Mouse (Mus musculus) effector memory CD4-positive, alpha-beta T cell, adult 7 months (primary cell): ENCODE results near the gene Xpo4. TPM values are rescaled to one million over a fixed set of nuclear protein-coding genes. Genes with fewer than 3 reads are reported as not detected.

Experiments used
- polyA plus RNA-seq: library from polyadenylated mRNA; unstranded; fragments of 100-300 nt; shearing (Covaris generic); gene quantifications from one replicate; pipeline ENCODE4 v1.2.1, GENCODE M21; 2017

Xpo4 gene
- polyA plus RNA-seq: 39.6 TPM

DNA sequence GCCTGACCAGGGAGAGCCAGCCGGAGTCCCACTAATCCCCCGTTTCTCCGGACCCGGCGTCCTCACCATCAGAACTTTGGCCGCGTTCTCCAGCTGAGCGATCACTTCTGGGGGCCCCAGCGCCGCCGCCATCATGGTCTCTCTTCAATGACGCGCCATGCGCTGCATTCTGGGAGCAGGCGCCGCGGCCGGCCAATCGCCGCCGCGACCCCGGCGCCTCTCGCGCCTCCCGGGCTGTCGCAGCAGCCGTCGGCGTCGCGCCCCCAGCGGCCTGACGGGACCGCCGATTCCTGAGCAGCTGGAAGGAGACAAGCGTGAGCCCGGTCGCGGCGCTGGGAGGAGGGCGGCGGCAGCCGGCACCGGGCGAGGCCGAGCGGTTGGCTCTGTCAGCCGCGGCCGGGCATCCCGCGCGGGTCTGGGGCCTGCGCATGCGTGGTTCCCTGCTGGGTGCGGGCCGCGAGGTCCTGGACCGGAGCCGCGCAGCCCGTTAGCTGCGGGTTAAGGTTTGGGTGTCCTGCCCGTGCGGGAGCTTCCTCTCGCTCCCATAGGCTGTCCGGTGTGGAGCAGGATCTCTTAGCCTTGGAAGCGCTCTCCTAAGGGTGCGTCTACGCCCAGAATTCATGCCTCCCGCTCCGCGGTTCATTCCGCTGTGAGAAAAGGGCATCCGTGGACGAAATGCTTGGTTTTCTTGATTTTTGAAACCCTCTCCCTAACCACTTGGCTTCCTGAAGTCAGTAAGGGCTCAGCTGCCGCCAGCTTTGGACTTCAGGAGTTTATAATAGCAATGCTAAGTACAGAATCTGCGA lies at the start of gene Xpo4:
Gene Xpo4 (minus strand): TSS at position 609 of the 806 bp plus-strand sequence.

GRCm38 (mm10) chr14:57571155-57572133 lies 93.8 kb downstream of the Xpo4 start, which contains the start of gene Eef1akmt1:
Gene Eef1akmt1 (minus strand): TSS chr14:57571612.

Other genes starting within 250 kb of the Xpo4 start
- gene Ift88, start 241.4 kb downstream of the Xpo4 start, polyA plus RNA-seq: 0.67 TPM
- not detected for gene Il17d, start 140.7 kb downstream of the Xpo4 start, polyA plus RNA-seq
- gene Eef1akmt1, start 93.8 kb downstream of the Xpo4 start, polyA plus RNA-seq: 18.1 TPM
- gene Gm49361, start 80.7 kb upstream of the Xpo4 start, polyA plus RNA-seq: not detected
- gene Lats2, start 93.0 kb upstream of the Xpo4 start, polyA plus RNA-seq: 82.2 TPM
- gene Sap18, start 132.8 kb upstream of the Xpo4 start, polyA plus RNA-seq: 242 TPM
- 0.51 TPM for gene Ska3, start 160.8 kb upstream of the Xpo4 start, polyA plus RNA-seq
- 76.7 TPM for gene Mrpl57, start 160.8 kb upstream of the Xpo4 start, polyA plus RNA-seq
- 152 TPM for gene Zdhhc20, start 224.8 kb upstream of the Xpo4 start, polyA plus RNA-seq